Mouse (Mus musculus): ENCODE measurements at regions not wholly inside any gene's neighbourhood (a gene's known extent, or its start where the extent isn't known, plus 50 kb on each side); places are given as distances from the start of the nearest gene placed in this dataset.

DNA sequence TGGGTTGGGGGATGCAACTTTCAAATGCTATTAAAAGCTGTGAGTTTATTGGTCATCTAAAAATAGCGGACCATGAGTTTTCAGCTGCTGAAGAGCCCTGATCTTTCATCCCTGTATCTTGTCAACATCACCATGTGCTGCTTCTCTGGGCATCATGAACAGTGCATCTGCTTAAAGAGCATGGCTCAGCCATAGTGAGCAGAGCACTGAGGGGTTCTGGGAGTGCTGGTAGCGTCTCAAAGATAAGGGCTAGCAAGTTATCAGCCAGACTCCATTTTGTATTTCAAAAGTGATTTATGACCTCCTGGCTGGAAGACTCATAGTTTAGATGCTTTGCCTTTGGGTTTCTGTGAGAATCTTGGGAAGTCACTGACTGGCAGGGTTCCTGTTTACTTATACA is 173.5 kb upstream of the Itga4 start:
- DNase-seq (ENCODE audit: low spot score in 2 of 2): no peak

DNA sequence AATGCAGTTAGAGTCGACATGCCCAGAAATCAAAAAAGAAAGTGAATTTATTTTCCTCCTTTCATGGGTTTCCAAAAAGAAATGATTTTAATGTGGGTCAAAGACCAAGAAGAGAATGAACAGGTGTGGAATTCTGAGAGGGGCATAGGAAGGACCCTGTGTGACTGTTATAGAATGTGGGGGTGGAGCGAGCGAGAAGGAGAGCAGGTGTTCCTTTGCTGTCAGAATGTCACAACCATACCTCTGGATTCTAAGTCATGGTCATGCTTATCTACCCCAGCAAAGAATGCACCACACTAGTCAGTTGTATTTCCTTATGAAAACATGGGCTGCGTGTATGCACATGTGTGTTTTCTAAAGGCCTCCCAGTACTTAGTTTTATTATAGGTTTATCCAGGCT is 168.9 kb upstream of the Itga4 start:
- DNase-seq (ENCODE audit: low spot score in 2 of 2): no peak

- no peak for DNase-seq (ENCODE audit: low spot score in 2 of 2)
Observed at GRCm38 (mm10) chr2:79086857-79087578, 168.2 kb upstream of the Itga4 start.

DNA sequence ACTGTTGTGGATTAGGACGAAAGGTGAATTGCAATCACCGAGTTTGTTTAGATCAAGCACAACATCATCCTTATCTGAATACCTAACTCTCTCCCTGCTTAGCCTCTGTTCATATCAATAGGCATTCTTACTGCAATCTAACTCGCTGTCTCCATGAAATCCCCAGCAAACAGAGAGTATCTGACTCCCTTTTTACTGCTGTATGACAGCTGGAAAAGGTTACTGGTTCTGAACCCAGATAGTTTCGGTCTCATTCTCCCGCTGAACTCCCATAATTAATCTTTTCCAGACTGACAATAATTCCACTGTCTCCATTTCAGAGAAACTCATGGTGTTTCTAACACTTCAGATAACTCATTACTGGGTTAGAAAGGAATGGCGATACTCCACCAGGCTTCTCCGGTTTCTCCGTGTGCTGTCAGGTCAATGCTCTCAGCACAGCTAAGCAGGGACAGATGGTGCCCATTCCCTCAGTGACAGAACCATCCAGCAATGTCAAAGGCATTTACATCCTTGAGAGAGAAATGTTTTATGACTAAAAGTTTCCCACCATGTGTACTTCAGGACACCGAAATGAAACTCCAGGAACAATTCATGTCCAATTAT is 167.5 kb upstream of the Itga4 start:
- DNase-seq (ENCODE audit: low spot score in 2 of 2): no peak

DNA sequence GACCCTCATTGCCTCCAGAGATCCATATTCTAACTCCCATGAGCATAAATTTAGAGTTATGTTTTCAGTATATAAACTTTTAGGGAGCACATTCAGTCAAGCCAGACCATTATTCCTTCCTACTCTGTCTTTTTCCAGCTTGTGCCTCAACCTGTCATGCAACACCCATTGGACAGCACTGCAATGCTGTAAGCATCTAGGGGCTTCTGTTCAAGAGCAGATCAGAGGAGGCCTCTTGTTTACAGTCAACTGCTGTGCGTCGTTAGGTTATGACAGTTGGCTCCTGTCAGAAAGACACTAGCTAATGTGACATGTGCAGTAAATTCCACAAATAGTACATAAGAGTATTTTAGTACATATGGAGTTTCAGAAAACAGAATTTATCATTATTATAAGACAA is 165.0 kb upstream of the Itga4 start:
- no peak for DNase-seq (ENCODE audit: low spot score in 2 of 2)

- peak; percentile 21 to 44 for DNase-seq (ENCODE audit: low spot score in 2 of 2)
Observed at GRCm38 (mm10) chr2:79094298-79094697, 160.9 kb upstream of the Itga4 start.

DNA sequence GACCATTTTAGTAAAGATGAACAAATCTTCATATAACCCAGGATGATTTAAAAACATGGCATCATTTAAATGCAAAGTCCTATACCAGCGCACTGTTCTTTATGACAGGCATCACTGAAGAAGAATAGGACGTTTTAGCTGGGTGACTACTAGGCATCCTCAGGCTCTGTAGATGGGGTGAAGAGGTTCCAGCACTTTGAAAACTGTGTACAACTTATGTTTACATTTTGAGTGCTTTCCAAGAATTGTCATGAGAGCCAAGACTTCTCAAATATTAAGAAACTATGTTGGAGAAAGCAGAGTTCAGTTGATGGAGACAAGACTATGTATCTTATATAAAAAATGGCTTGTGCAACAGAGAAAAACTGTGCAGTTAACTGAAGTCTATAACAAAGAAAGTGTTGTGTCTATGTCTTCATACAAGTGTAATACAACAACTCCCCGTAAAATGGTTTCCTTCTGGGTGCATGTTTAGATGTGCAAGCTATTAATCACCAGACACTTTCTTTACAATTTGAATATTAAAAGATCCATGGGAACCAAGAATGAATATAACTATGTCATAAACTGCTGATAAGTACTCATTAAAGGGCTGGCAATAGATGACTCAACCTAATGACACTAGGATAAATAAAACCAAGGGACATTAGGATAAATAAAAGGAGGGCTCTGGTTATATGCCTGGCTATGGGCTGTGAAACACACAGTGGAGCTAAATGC is 158.5 kb upstream of the Itga4 start:
- no peak for DNase-seq (ENCODE audit: low spot score in 2 of 2)

GRCm38 (mm10) chr2:79099601-79100000 is 155.6 kb upstream of the Itga4 start:
- no peak for DNase-seq (ENCODE audit: low spot score in 2 of 2)

DNA sequence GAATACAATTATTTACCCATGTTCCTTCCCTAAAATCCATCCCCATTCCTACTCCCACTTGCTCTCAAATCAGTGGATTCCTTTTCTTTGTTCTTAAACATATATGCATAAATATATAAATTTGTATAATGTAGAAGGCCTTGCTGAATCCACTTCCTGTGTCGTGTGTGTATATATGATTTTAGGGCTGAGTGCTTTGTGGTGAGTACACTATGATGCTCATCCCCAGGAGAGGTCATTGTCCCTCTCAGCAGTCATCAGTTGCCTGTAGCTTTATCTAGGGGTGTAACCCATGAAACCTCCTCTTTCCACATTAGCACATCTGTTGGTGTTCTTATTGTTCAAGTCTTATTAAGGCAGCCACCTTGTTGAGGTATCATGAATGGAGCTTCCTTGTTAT is 143.6 kb upstream of the Itga4 start:
- no peak for DNase-seq (ENCODE audit: low spot score in 2 of 2)

- DNase-seq (ENCODE audit: low spot score in 2 of 2): no peak
Observed at GRCm38 (mm10) chr2:79112076-79112475, 143.2 kb upstream of the Itga4 start.

DNA sequence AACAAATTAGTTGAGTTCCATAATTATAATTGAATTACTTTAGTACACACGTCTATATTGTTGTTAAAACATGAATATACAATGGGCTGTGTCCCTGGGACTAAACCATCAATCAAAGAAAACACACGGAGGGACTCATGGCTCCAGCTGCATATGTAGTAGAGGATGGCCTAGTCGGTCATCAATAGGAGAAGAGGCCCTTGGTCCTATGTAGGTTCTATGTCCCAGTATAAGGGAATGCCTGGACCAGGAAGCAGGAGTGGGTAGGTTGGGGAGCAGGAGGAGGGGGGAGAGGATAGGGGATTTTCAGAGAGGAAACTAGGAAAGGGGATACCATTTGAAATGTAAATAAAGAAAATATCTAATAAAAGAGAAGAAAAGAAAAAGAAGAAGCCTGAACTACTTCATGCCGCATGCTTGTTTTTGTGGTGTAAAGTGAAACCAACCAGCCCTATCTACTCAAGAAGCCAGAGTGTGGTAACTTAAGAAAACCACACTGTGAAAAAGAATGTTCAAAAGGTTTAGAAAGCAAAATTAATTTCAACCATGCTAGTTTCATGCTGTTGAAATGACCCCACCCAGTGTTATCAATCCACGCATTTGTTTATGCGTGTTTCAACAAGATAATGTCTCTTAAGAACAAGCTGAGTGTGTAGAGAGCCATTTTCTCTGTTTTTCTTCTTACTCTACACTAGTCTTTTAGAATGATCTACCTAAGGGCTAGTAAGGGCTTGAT is 134.4 kb upstream of the Itga4 start:
- no peak for DNase-seq (ENCODE audit: low spot score in 2 of 2)

- DNase-seq (ENCODE audit: low spot score in 2 of 2): no peak
Observed at GRCm38 (mm10) chr2:79122530-79122929, 132.7 kb upstream of the Itga4 start.

GRCm38 (mm10) chr2:79124272-79124976 is 130.8 kb upstream of the Itga4 start:
- no peak for DNase-seq (ENCODE audit: low spot score in 2 of 2)

- no peak for DNase-seq (ENCODE audit: low spot score in 2 of 2)
Observed at GRCm38 (mm10) chr2:79126170-79126879, 128.9 kb upstream of the Itga4 start.

DNA sequence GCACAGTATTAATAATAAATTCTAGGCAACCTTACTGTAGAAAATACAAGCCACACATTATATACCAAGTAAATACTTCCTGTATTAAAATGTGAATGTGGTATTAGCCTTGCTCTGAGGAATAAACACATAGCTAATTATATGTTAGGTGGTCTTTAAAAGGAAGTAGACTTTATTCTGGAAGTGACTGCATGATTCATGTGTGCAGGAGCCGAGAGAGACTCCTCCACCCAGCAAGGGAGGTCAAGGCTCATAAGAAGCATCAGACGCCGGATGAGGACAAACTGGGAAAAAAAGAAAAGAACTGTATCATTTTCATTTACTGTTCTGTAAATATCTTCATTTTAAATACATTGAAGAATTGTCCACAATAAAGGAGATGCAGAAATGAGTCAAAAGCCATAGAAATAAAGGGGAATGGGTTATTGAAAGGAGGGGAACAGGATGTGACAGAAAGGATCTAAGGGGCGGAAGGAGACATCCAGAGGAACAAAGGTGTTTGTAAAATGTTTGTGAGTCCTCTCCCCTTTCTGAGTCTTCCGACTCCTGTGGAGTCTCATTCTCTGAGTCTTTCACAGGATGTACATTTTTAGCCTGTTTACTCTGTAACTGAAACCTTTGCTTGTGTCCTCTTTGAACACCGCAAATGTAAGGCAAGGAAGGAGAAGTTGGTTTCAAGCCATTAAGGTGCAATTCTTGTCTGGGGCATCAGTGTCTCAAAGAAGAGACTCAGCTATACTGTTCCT is 128.1 kb upstream of the Itga4 start:
- DNase-seq (ENCODE audit: low spot score in 2 of 2): no peak

GRCm38 (mm10) chr2:79127822-79128221 is 127.4 kb upstream of the Itga4 start:
- DNase-seq (ENCODE audit: low spot score in 2 of 2): no peak

DNA sequence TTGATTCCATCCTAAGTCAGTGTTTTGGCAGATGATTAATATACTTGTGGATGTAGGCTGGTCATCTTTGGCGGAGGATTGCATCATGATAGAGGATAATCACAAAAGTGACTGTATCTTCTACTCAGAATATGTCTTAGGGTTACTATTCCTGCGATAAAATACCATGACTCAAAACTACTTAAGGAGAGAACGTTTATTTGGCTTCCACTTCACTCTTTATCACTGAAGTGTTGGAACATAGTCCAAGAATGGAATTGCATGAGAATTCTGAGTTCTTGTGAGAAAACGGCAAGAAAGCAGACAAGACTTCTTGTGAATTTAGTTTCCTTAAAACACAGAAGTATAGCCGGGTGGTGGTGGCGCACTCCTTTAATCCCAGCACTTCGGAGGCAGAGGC is 124.6 kb upstream of the Itga4 start:
- DNase-seq (ENCODE audit: low spot score in 2 of 2): no peak

DNA sequence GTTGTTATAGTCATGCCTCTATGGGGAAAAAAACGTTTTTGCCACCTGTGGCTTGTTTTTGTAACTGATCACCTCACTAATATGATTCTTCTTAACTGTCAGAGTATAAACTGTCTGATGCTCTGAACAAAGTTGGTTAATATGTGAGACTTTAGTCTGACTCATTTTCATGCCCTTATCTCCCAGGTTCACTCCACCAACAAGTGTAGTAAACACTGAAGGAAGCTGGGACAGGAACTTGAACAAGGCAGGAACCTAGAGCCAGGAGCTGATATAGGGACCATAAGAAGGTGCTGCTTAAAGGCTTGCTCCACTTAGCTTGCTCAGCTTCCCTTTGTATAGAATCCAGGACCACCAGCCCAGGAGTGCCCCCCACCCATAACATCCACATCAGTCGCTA is 124.0 kb upstream of the Itga4 start:
- no peak for DNase-seq (ENCODE audit: low spot score in 2 of 2)

DNA sequence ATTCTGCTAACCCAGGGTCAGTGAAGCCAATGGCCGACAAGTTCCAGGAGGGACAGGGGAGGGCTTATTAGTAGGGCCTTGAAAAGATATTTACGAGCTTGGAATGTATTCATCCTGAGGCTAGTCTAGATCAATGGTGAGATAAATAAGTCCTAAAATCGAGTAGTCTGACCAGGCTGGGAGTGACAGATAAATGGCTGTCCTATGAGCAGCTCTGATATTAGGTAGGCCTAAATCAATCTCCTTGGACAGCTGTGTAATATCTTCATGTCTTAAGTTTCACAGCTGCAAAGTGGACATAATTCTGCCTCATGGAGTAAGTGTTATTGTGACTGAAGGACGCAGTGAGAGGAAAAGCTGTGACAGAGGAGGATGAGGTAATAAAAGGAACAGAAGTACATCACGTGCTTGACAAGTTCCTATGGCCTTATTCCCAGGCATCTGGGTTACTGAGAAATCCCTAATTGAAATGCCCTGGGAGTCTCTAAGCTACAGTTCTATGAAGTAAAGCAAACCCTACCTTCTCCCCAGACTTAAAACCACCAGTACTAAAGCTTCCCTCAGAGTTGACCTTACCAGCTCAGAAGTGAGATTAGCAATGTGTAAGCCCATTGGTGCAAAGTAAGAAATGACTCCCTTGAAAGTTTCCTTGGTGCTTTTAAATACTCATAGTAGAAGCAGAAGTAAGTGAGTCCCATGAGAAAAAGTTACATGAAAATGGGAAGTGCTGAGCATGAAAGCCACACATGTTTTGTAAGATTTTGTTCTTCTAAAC is 123.3 kb upstream of the Itga4 start:
- DNase-seq (ENCODE audit: low spot score in 2 of 2): no peak

DNA sequence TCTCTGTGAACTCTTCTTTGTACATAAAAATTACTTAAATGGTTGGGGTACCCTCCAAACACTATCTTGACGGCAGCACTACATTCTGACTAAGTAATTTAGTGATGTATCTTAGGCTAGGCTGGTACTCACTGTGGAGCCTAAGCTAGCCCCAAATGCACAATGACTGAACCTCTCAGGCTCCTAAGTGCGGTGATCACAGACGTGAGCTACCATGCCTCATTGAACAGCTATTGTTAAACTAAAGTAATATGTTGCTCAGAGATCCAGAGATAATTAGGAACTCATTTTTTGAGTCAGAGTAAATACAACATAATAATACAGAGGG is 122.7 kb upstream of the Itga4 start:
- DNase-seq (ENCODE audit: low spot score in 2 of 2): no peak
